Mouse (Mus musculus) megakaryocyte, embryonic 14.5 days (primary cell): ENCODE data around the gene Galntl6.

Experiments used
- FLI1 ChIP-seq: IDR thresholded peaks from 2 replicates; pipeline ENCODE4 v1.6.1; 2012; ENCODE audit warnings: low read length, inconsistent platforms, mixed read lengths
- GATA1 ChIP-seq: IDR thresholded peaks from 3 replicates; pipeline ENCODE4 v1.6.1; 2012; ENCODE audit warnings: mixed read lengths, low read length, inconsistent platforms, borderline replicate concordance

- no peak for TF ChIP-seq GATA1
- TF ChIP-seq FLI1: no peak
Measured at GRCm38 (mm10) chr8:58146961-58147360, 765.5 kb downstream of the Galntl6 start.
